18 mouse cellular contexts compared by ENCODE assay signal in the genomic region with DNA sequence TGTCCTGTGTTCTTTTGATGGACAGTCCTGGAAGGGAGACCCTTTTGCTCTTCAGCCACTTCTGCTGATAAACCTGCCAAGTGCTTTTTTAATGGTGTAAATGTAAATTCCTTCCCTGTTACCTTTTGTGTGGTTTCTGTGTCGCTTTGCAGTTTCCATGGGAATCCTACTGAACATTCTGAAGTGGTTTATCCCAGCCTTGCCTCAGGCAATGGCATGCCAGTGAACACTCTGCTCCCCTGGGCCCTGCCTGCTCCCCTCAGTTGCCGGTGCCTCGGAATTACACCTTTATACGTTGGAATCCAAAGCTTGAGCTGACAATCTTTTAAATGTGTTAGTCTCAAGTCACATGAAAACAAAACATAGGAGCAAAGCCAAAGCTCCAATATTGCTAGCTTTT.
DNase-seq lines count a peak whose midpoint lies in the region; ATAC-seq and TF ChIP-seq lines count a peak whose summit lies in the region.
"Had no signal": no experiment of that assay in that cellular context is flagged by ENCODE, and none has a peak within 500 bp of the region (broad histone marks: within the 10 kb centered on the region; RNA-seq: fewer than 3 reads in every experiment).

No protein-coding gene starts in this region.

- TF ChIP-seq CTCF in hindbrain, postnatal 0 days (IDR thresholded peaks at IDR 0.05; ENCODE audit: low read depth), result no peak

- H3K4me2 ChIP-seq in hindbrain, embryonic 12.5 days (replicated peaks), result no peak overlapping the region
- no peak overlapping the region for H3K4me2 ChIP-seq in neural tube, embryonic 13.5 days
- no peak overlapping the region for H3K4me2 ChIP-seq in hindbrain, postnatal 0 days (ENCODE audit: low read depth, low read length)
- H3K4me2 ChIP-seq: liver, embryonic 12.5 days; lung, embryonic 14.5 days; stomach, embryonic 15.5 days had no signal

- peaks cover 15% of the 10 kb centered on the region; the same call in 1 of the 2 replicates for H3K36me3 ChIP-seq in hindbrain, embryonic 10.5 days
- no peaks in the 10 kb centered on the region for H3K36me3 ChIP-seq in hindbrain, embryonic 12.5 days
- no peaks in the 10 kb centered on the region for H3K36me3 ChIP-seq in neural tube, embryonic 13.5 days
- H3K36me3 ChIP-seq in hindbrain, postnatal 0 days (ENCODE audit: insufficient read depth, low read length), result no peaks in the 10 kb centered on the region
- H3K36me3 ChIP-seq: liver, embryonic 12.5 days; stomach, embryonic 15.5 days had no signal

- peaks cover 68% of the 10 kb centered on the region for H3K4me1 ChIP-seq in hindbrain, embryonic 10.5 days (replicated peaks)
- H3K4me1 ChIP-seq in hindbrain, embryonic 12.5 days, result peaks cover 39% of the 10 kb centered on the region
- peaks cover 51% of the 10 kb centered on the region for H3K4me1 ChIP-seq in neural tube, embryonic 13.5 days (replicated peaks)
- peaks cover 14% of the 10 kb centered on the region; the same call in 1 of the 2 replicates for H3K4me1 ChIP-seq in hindbrain, postnatal 0 days (ENCODE audit: insufficient read depth, low read length)
- H3K4me1 ChIP-seq: liver, embryonic 12.5 days had no signal

- peak overlapping the region; percentile 51; the same call in 1 of the 2 replicates for H3K27ac ChIP-seq in hindbrain, embryonic 10.5 days
- H3K27ac ChIP-seq in hindbrain, embryonic 12.5 days, result no peak overlapping the region
- H3K27ac ChIP-seq in neural tube, embryonic 13.5 days (replicated peaks), result 0 out of 2 replicates have a peak overlapping the region, but pooled peaks have one; percentile 6
- H3K27ac ChIP-seq in hindbrain, postnatal 0 days, result peak overlapping the region; percentile 36; the same call in 1 of the 2 replicates
- H3K27ac ChIP-seq: liver, embryonic 12.5 days; stomach, embryonic 15.5 days had no signal

- WGBS in hindbrain, embryonic 10.5 days, result 79% methylated on average over 4 of the region's 4 CpGs
- WGBS in hindbrain, embryonic 12.5 days, result 66% methylated on average over 4 of the region's 4 CpGs
- WGBS in neural tube, embryonic 13.5 days, result 46% methylated on average over 4 of the region's 4 CpGs
- 46% methylated on average over 4 of the region's 4 CpGs for WGBS in hindbrain, postnatal 0 days

- H3K27me3 ChIP-seq in hindbrain, embryonic 10.5 days (ENCODE audit: insufficient read depth, poor library complexity, severe bottlenecking), result no peaks in the 10 kb centered on the region
- no peaks in the 10 kb centered on the region for H3K27me3 ChIP-seq in hindbrain, embryonic 12.5 days
- H3K27me3 ChIP-seq in neural tube, embryonic 13.5 days, result no peaks in the 10 kb centered on the region
- H3K27me3 ChIP-seq in hindbrain, postnatal 0 days (ENCODE audit: insufficient read depth, low read length), result no peaks in the 10 kb centered on the region
- H3K27me3 ChIP-seq: liver, embryonic 12.5 days; stomach, embryonic 15.5 days had no signal

- no peak for ATAC-seq in hindbrain, embryonic 12.5 days (ENCODE audit: low FRiP score)
- ATAC-seq in neural tube, embryonic 13.5 days (ENCODE audit: low read depth), result no peak
- ATAC-seq in hindbrain, postnatal 0 days, result no peak
- ATAC-seq: liver, embryonic 12.5 days had no signal

- H3K9me3 ChIP-seq in hindbrain, embryonic 10.5 days, result no peaks in the 10 kb centered on the region
- H3K9me3 ChIP-seq in hindbrain, embryonic 12.5 days (replicated peaks), result no peaks in the 10 kb centered on the region
- H3K9me3 ChIP-seq in neural tube, embryonic 13.5 days, result no peaks in the 10 kb centered on the region
- no peaks in the 10 kb centered on the region for H3K9me3 ChIP-seq in hindbrain, postnatal 0 days (ENCODE audit: low read length)
- H3K9me3 ChIP-seq: liver, embryonic 12.5 days; stomach, embryonic 15.5 days had no signal

- no peak overlapping the region for H3K4me3 ChIP-seq in hindbrain, embryonic 10.5 days
- H3K4me3 ChIP-seq in hindbrain, embryonic 12.5 days, result no peak overlapping the region
- no peak overlapping the region for H3K4me3 ChIP-seq in neural tube, embryonic 13.5 days
- no peak overlapping the region for H3K4me3 ChIP-seq in hindbrain, postnatal 0 days (ENCODE audit: low read length)
- H3K4me3 ChIP-seq: liver, embryonic 12.5 days; stomach, embryonic 15.5 days had no signal

- no peak overlapping the region for H3K9ac ChIP-seq in hindbrain, embryonic 12.5 days
- no peak overlapping the region for H3K9ac ChIP-seq in neural tube, embryonic 13.5 days
- no peak overlapping the region for H3K9ac ChIP-seq in hindbrain, postnatal 0 days (replicated peaks; ENCODE audit: low read length)
- H3K9ac ChIP-seq: liver, embryonic 12.5 days; lung, embryonic 14.5 days; stomach, embryonic 15.5 days had no signal

- DNase-seq in hindbrain, embryonic 10.5 days (ENCODE audit: low spot score), result no peak
- no peak for DNase-seq in neural tube, embryonic 10.5 days (ENCODE audit: extremely low spot score, low spot score)
- peak; percentile 52 for DNase-seq in hindbrain, postnatal 0 days (ENCODE audit: low spot score)
- no peak for DNase-seq in cerebellum, adult 9-11 months
- DNase-seq in cerebellum, adult 8-10 months, result no peak
- DNase-seq in testis, postnatal 14 days (ENCODE audit: low spot score), result no peak
- DNase-seq: adrenal gland, postnatal 14 days; B cell, adult 2 months; cerebellum, adult 9-10 months; gastrocnemius, postnatal 14 days; kidney, adult 8-10 months; kidney, postnatal 36 days; lung, embryonic 14.5 days; retina, postnatal 1 day had no signal
